Mouse (Mus musculus): ENCODE measurements around the gene Prkar2a. TPM values are rescaled to one million over a fixed set of nuclear protein-coding genes. Genes with fewer than 3 reads are reported as not detected.

Gene Prkar2a
- polyA plus RNA-seq, 1 experiment from 2014 or later: 59.5 TPM

DNA sequence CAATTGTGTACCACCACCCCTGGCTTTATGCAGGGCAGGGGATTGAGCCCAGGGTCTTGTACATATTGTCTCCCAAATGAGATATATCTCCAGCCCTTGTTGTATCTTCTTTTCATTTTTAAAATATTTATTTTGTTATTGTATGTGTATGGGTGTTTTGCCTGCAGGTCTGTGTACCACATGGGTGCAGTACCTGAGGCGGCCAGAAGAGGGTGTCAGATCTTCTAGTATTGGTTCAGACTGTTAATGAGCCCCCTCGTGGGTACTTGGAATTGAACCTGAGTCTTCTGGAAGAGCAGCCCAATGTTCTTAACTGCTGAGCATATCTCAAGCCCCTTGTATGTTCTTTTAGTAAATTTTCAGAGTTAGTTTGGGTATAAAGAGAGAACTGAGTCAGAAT, 16.0 kb upstream of the Prkar2a start:
- ATAC-seq (ENCODE audit: low FRiP score): no peak
- Histone ChIP-seq H3K4me1 (no peaks in the 10 kb centered on the region), H3K9me3 (replicated peaks) (no peaks in the 10 kb centered on the region), H3K4me2 (no peak overlapping the region), H3K36me3 (peaks cover 56% of the 10 kb centered on the region), H3K27ac (replicated peaks) (no peak overlapping the region), H3K4me3 (replicated peaks) (no peak overlapping the region), H3K27me3 (replicated peaks) (no peaks in the 10 kb centered on the region), H3K9ac (replicated peaks) (no peak overlapping the region)
- WGBS: 57% methylated on average over 2 of the region's 2 CpGs

DNA sequence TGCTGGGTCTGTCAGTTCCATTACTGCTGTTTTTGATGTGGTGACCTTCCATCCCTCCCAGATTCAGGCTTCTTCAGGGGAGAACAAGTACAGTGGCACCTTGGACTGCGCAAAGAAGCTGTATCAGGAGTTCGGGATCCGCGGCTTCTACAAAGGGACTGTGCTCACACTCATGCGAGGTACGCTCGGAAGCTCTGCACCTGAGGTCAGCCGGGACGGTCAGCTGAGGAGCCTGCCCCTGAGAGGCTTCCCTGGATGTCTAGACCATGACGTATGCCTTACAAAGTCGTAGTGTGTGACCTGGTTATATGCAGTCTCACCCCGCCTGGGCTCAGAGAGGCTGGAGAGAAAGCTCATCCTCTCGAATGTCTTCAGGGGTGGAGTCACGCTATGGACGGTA, 9.1 kb upstream of the Prkar2a start:
- ATAC-seq (ENCODE audit: low FRiP score): no peak
- Histone ChIP-seq H3K36me3 (peaks cover 73% of the 10 kb centered on the region), H3K27ac (replicated peaks) (no peak overlapping the region)

DNA sequence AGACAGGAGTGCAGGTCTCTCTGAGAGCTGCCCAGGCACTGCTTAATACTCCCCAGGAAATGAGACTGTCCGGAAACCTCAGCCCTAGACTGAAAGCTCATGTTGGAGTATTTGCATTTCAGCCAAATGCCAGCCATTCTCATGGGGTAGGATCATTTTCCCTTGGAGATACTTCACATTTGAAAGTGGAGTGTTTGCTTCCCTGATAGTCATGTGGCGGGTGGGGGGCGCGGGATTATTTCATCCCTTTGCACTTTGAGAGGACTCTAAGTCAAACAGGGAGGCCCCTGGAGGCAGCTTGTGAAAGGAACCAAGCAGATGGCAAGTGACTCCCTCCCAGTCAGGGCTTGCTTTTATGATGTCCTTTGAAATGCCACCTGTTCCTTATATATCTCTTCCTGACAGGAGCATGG, 2.6 kb upstream of the Prkar2a start:
- ATAC-seq (ENCODE audit: low FRiP score): no peak
- Histone ChIP-seq H3K9me3 (replicated peaks) (no peaks in the 10 kb centered on the region), H3K9ac (replicated peaks) (no peak overlapping the region), H3K36me3 (peaks cover 31% of the 10 kb centered on the region), H3K4me3 (replicated peaks) (no peak overlapping the region), H3K27me3 (replicated peaks) (no peaks in the 10 kb centered on the region), H3K27ac (replicated peaks) (no peak overlapping the region), H3K4me2 (no peak overlapping the region), H3K4me1 (peaks cover 13% of the 10 kb centered on the region)
- 11% methylated on average over 4 of the region's 4 CpGs for WGBS

More for the DNA sequence above, 9.1 kb upstream of the Prkar2a start:
- Histone ChIP-seq H3K4me1 (no peaks in the 10 kb centered on the region), H3K4me3 (replicated peaks) (no peak overlapping the region), H3K27me3 (replicated peaks) (no peaks in the 10 kb centered on the region), H3K4me2 (no peak overlapping the region), H3K9ac (replicated peaks) (no peak overlapping the region), H3K9me3 (replicated peaks) (no peaks in the 10 kb centered on the region)
- 95% methylated on average over 15 of the region's 15 CpGs for WGBS

DNA sequence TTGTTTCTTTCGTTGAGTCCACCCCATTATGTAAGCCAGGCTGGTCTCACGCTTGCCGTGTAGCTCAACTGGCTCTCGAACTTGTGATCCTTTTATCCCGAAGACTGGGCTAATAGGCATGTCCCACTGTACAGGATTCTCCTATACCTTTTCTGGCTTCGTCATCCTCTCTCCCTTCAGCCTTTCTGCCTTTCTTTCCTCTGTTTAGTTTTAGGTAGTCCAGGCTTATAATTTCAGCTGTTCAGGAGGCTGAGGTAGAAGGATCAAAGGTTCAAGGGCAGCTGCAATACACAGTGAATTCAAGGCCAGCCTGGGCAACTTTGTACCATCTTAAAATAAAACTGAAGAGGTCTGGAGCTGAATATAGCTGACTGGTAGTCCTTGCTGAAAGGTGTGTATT, 1.9 kb upstream of the Prkar2a start:
- no peak for ATAC-seq (ENCODE audit: low FRiP score)
- Histone ChIP-seq H3K4me3 (replicated peaks) (no peak overlapping the region), H3K27me3 (replicated peaks) (no peaks in the 10 kb centered on the region), H3K4me1 (peaks cover 17% of the 10 kb centered on the region), H3K9ac (replicated peaks) (no peak overlapping the region), H3K36me3 (peaks cover 27% of the 10 kb centered on the region), H3K4me2 (no peak overlapping the region), H3K27ac (replicated peaks) (no peak overlapping the region), H3K9me3 (replicated peaks) (no peaks in the 10 kb centered on the region)
- 32% methylated on average over 6 of the region's 6 CpGs for WGBS

DNA sequence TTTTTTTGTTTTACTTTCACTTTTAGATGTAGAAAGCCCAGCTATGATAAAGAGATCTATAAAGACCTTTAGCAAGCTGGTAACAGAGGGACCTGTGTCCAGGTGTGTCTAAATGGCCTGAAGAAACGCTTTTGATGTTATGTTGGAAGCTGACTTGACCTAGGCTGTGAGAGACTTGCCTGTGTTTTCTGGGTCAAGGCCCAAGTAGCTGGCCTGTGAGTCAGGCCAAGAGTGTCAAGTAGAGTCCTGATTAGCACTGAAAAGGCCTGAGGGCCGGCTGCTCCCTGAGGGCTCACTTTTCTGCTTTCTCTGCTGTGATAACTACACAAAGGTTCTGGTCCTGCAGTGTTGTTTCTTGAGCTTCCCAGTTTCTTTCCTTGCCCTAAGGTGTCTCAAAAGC, 1.4 kb upstream of the Prkar2a start:
- H3K9me3 ChIP-seq (replicated peaks): no peaks in the 10 kb centered on the region
- WGBS: 72% methylated on average over 2 of the region's 2 CpGs
- peaks cover 23% of the 10 kb centered on the region for H3K36me3 ChIP-seq
- no peak overlapping the region for H3K9ac ChIP-seq (replicated peaks)
- peaks cover 17% of the 10 kb centered on the region for H3K4me1 ChIP-seq
- H3K4me2 ChIP-seq: no peak overlapping the region
- H3K4me3 ChIP-seq (replicated peaks): no peak overlapping the region
- no peak overlapping the region for H3K27ac ChIP-seq (replicated peaks)
- no peak for ATAC-seq (ENCODE audit: low FRiP score)
- H3K27me3 ChIP-seq (replicated peaks): no peaks in the 10 kb centered on the region

DNA sequence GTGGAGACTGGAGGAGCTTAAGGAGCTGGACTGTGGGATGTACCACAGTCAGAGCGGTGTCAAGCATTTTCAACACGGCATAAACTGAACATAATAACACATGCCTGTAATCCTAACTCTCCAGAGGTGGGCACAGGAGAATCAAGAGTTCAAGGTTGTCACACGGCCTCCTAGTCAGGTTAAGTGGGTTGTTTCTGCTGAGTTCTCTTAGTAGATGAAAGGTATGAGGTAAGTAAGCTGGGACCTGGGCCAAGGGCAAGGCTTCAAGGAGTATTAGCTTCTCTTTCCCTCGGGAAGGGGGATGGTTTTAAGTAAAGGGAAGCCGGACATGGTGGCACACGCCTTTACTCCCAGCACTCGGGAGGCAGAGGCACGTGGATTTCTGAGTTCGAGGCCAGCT, 663 bp upstream of the Prkar2a start:
- no peak overlapping the region for H3K4me3 ChIP-seq (replicated peaks)
- WGBS: 77% methylated on average over 9 of the region's 9 CpGs
- no peak overlapping the region for H3K27ac ChIP-seq (replicated peaks)
- no peak overlapping the region for H3K4me2 ChIP-seq
- no peak for ATAC-seq (ENCODE audit: low FRiP score)
- no peaks in the 10 kb centered on the region for H3K9me3 ChIP-seq (replicated peaks)
- H3K9ac ChIP-seq (replicated peaks): no peak overlapping the region
- H3K36me3 ChIP-seq: peaks cover 16% of the 10 kb centered on the region; the same call in 1 of the 2 replicates
- peaks cover 23% of the 10 kb centered on the region for H3K4me1 ChIP-seq
- H3K27me3 ChIP-seq (replicated peaks): no peaks in the 10 kb centered on the region

DNA sequence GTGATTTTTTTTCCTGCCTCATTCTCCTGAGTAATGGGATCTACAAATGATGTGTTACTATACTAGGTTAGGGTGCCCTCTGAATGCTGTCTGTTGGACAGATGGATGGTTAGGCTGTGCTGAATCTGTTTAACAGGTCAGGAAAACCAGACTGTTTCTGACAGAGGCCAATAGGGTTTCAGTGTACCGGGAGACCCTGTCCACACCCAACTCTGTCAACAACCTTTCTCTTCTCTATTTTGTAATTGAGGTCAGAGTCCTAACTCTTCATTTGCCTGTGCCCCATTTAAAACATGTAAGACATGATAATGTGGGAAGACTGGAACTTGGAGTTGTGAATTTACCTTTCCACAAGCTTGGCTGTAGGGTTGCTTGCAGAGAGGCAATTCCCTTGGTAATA, 879 bp downstream of the Prkar2a start:
- H3K36me3 ChIP-seq: 0 out of 2 replicates have a peak, but pooled peaks cover 3% of the 10 kb centered on the region
- 87% methylated on average over 1 of the region's 1 CpGs for WGBS
- no peak overlapping the region for H3K4me3 ChIP-seq (replicated peaks)
- H3K4me1 ChIP-seq: peaks cover 39% of the 10 kb centered on the region
- no peaks in the 10 kb centered on the region for H3K27me3 ChIP-seq (replicated peaks)
- no peak overlapping the region for H3K9ac ChIP-seq (replicated peaks)
- no peak overlapping the region for H3K4me2 ChIP-seq
- no peak overlapping the region for H3K27ac ChIP-seq (replicated peaks)
- ATAC-seq (ENCODE audit: low FRiP score): no peak
- H3K9me3 ChIP-seq (replicated peaks): no peaks in the 10 kb centered on the region

DNA sequence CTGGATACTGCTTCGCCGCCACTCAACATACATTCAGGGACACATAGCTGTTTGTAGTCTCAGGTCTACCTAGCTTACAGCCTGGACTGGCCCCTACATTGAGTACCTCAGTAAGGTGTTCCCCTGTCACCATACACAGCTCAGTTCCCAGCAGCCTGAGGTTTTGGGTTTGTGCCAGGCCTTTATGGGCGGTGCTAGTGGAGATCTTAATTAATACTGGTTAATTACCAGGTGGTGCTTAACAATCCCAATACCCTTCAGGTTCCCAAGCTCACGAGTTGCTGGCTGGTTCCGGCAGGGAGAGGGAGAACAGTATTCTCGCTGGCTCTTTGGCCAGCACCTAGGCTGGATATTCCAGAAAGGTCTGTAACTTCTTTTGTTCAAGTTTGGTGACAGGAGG, 1.8 kb downstream of the Prkar2a start:
- no peaks in the 10 kb centered on the region for H3K27me3 ChIP-seq (replicated peaks)
- no peaks in the 10 kb centered on the region for H3K9me3 ChIP-seq (replicated peaks)
- H3K9ac ChIP-seq (replicated peaks): no peak overlapping the region
- H3K4me3 ChIP-seq (replicated peaks): no peak overlapping the region
- no peak for ATAC-seq (ENCODE audit: low FRiP score)
- no peaks in the 10 kb centered on the region for H3K36me3 ChIP-seq
- peak overlapping the region; percentile 79; the same call in 1 of the 2 replicates for H3K4me2 ChIP-seq
- H3K27ac ChIP-seq (replicated peaks): no peak overlapping the region
- peaks cover 43% of the 10 kb centered on the region for H3K4me1 ChIP-seq
- WGBS: 77% methylated on average over 6 of the region's 6 CpGs

DNA sequence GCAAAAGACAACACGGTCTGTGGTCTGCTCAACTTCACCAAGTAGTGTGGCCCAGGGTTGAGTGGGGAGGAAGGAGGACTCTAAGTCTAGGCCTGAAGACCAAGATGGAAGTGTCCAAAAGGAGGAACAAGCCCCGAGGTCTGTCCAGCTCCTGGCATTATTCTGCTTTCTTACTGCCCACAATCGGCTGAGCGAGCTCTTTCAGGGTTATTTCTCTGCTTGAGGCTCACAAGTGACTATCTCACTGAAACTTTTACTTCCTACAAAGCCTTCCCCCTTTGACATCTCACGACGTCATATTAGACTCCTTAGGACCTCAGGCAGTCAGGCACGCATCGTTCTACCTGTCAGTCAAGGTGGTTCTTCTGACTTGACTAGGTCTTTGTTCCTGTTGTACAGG, 2.3 kb downstream of the Prkar2a start:
- Histone ChIP-seq H3K27ac (replicated peaks) (peak overlapping the region; percentile 87), H3K9ac (replicated peaks) (peak overlapping the region; percentile 91; the same call in 1 of the 2 replicates), H3K4me1 (peaks cover 43% of the 10 kb centered on the region), H3K36me3 (no peaks in the 10 kb centered on the region), H3K9me3 (replicated peaks) (no peaks in the 10 kb centered on the region), H3K4me2 (peak overlapping the region; percentile 79), H3K4me3 (replicated peaks) (peak overlapping the region; percentile 84), H3K27me3 (replicated peaks) (no peaks in the 10 kb centered on the region)
- ATAC-seq (ENCODE audit: low FRiP score): no peak
- WGBS: 69% methylated on average over 8 of the region's 8 CpGs

DNA sequence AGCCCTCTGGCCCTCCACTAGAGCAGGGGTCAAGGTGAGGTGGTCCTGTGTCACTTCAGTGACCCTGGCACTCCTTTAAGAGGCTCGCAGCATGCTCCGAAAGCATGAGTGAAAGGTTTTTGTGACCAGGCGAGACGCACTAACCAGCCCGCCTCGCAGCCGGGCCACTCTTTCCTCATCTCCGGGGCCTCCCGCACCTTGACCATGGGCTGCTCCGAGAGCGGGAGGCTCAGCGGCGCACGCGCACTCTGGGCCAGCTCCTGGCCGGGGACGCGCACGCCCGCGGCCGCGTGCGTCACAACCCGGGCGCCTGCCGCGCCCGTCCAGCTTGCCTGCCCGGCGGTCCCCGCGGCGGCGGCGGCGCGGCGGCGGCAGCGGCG, 2.7 kb downstream of the Prkar2a start:
- peak overlapping the region; percentile 91 for H3K9ac ChIP-seq (replicated peaks)
- WGBS: 1% methylated on average over 42 of the region's 42 CpGs
- no peaks in the 10 kb centered on the region for H3K9me3 ChIP-seq (replicated peaks)
- H3K4me1 ChIP-seq: peaks cover 40% of the 10 kb centered on the region
- peak overlapping the region; percentile 87 for H3K27ac ChIP-seq (replicated peaks)
- ATAC-seq (ENCODE audit: low FRiP score): peak; percentile 92
- H3K4me3 ChIP-seq (replicated peaks): peak overlapping the region; percentile 84
- H3K36me3 ChIP-seq: no peaks in the 10 kb centered on the region
- H3K4me2 ChIP-seq: peak overlapping the region; percentile 79
- H3K27me3 ChIP-seq (replicated peaks): no peaks in the 10 kb centered on the region

DNA sequence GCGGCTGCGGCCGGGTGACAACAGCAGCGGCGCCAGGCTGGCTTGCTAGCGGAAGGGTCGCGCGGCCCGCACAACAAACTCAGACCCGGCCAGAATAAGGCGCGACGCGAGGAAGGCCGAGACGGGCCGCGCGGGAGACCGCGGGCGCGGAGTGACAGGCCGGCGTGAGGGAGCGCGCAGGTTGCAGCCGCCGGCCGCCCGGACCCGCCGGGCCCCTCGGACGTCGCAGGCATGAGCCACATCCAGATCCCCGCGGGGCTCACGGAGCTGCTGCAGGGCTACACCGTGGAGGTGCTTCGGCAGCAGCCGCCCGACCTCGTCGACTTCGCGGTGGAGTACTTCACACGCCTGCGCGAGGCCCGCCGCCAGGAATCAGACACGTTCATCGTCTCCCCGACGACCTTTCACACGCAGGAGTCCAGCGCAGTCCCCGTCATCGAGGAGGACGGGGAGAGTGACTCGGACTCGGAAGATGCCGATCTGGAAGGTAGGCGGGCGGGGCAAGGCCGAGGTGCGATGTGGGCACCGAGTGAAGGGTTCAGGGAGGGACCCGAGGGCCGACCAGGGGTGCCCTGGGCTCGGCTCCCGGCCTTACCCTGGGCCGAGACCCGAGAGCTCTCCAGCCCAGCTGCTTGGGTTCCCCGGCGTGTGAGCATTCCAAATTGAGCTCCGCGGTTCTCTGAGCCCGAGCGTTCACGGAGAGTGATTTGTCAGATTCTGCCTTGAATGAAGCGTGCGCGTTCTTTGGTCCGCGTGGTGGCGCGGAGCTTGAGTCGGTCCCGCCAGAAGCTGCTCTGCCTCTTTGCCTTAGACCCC, 3.3 kb downstream of the Prkar2a start:
- ATAC-seq (ENCODE audit: low FRiP score): peak; percentile 79
- no peaks in the 10 kb centered on the region for H3K9me3 ChIP-seq (replicated peaks)
- H3K27ac ChIP-seq (replicated peaks): peak overlapping the region; percentile 87
- H3K27me3 ChIP-seq (replicated peaks): no peaks in the 10 kb centered on the region
- peak overlapping the region; percentile 84 for H3K4me3 ChIP-seq (replicated peaks)
- H3K4me1 ChIP-seq: peaks cover 40% of the 10 kb centered on the region
- no peaks in the 10 kb centered on the region for H3K36me3 ChIP-seq
- WGBS: under 1% methylated on average over 92 of the region's 92 CpGs
- peak overlapping the region; percentile 79 for H3K4me2 ChIP-seq
- H3K9ac ChIP-seq (replicated peaks): peak overlapping the region; percentile 91

DNA sequence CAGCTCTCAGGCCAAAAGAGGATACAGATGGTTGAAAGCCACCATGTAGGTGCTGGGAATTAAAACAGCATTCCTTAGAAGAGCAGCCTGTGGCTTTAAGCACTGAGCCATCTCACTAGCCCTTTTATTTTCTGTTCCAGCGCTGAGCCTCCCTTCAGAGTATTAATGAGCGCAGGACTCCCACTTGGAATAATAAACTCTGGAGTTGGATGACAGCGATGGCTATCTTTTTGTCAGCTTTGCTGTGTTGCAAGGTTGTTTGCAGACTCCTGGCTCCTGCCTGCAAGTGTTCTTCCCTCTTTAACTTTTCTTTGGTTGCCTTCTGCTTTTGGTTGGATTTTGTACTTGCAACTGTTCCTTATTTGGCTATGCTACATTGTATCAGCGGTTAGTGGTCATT, 4.8 kb downstream of the Prkar2a start:
- 54% methylated on average over 4 of the region's 4 CpGs for WGBS
- peak overlapping the region; percentile 25 for H3K4me3 ChIP-seq (replicated peaks)
- H3K27ac ChIP-seq (replicated peaks): no peak overlapping the region
- H3K4me1 ChIP-seq: peaks cover 39% of the 10 kb centered on the region
- H3K9ac ChIP-seq (replicated peaks): no peak overlapping the region
- H3K27me3 ChIP-seq (replicated peaks): no peaks in the 10 kb centered on the region
- H3K4me2 ChIP-seq: peak overlapping the region; percentile 79
- no peak for ATAC-seq (ENCODE audit: low FRiP score)
- no peaks in the 10 kb centered on the region for H3K9me3 ChIP-seq (replicated peaks)
- H3K36me3 ChIP-seq: peaks cover 4% of the 10 kb centered on the region; the same call in 1 of the 2 replicates

Measured in neural tube, embryonic 15.5 days (tissue).